Mouse (Mus musculus) limb, embryonic 14.5 days (tissue): ENCODE data around the gene Gapt. TPM values are rescaled to one million over a fixed set of nuclear protein-coding genes. Genes with fewer than 3 reads are reported as not detected.
"Not testable (repeated sequence)": the region's sequence is repeated elsewhere in the genome, so short reads cannot be mapped to it uniquely, and the experiment has no call there.

ENCODE experiments used
- ATAC-seq: fragments of 200-750 bp; cut with Nextera tagmentation; 2 replicates; pipeline ENCODE4 v1.8.0; 2017; ENCODE audit warnings: low read depth, moderate number of reproducible peaks, moderate TSS enrichment; ENCODE audit not compliant: low FRiP score
- DNase-seq: peaks from one replicate; pipeline ENCODE4 v3.0.0-alpha.2; 2015; ENCODE audit warnings: low spot score
- H3K27ac ChIP-seq: fragments of 300-500 bp; sonication (generic); replicated peaks from 2 replicates; pipeline ENCODE4 v1.5.1; 2014; ENCODE audit warnings: low read depth, mild to moderate bottlenecking, low read length, moderate library complexity, mixed read lengths
- H3K27me3 ChIP-seq: fragments of 300-500 bp; sonication (generic); 2 replicates; pipeline ENCODE4 v1.6.1; 2014; ENCODE audit warnings: low read length, mixed read lengths; ENCODE audit not compliant: control insufficient read depth, insufficient read depth
- H3K36me3 ChIP-seq: fragments of 300-500 bp; sonication (generic); 2 replicates; pipeline ENCODE4 v1.6.1; 2014; ENCODE audit warnings: mild to moderate bottlenecking, low read length, moderate library complexity, mixed read lengths; ENCODE audit not compliant: control insufficient read depth, insufficient read depth
- H3K4me1 ChIP-seq: fragments of 300-500 bp; sonication (generic); 2 replicates; pipeline ENCODE4 v1.6.1; 2014; ENCODE audit warnings: antibody characterized with exemption, low read length, mixed read lengths; ENCODE audit not compliant: control insufficient read depth, insufficient read depth
- H3K4me2 ChIP-seq: fragments of 300-500 bp; sonication (generic); replicated peaks from 2 replicates; pipeline ENCODE4 v1.6.1; 2014; ENCODE audit warnings: low read depth, mild to moderate bottlenecking, low read length, moderate library complexity; ENCODE audit not compliant: severe bottlenecking
- H3K4me3 ChIP-seq: fragments of 300-500 bp; sonication (generic); replicated peaks from 2 replicates; pipeline ENCODE4 v1.5.1; 2014; ENCODE audit warnings: low read length
- H3K9ac ChIP-seq: fragments of 300-500 bp; sonication (generic); 2 replicates; pipeline ENCODE4 v1.6.1; 2014; ENCODE audit warnings: mild to moderate bottlenecking, low read depth, low read length, moderate library complexity; ENCODE audit not compliant: severe bottlenecking
- H3K9me3 ChIP-seq: fragments of 300-500 bp; sonication (generic); 2 replicates; pipeline ENCODE4 v1.6.1; 2016; ENCODE audit warnings: low read length; ENCODE audit not compliant: control insufficient read depth
- POLR2A ChIP-seq: fragments of 200-500 bp; IDR thresholded peaks from 2 replicates; pipeline ENCODE4 v1.8.0; 2012; ENCODE audit warnings: inconsistent platforms, mild to moderate bottlenecking, moderate library complexity, borderline replicate concordance; ENCODE audit not compliant: insufficient read depth, insufficient read length; ENCODE audit errors: extremely low read depth
- WGBS: fragments of 180-500 bp; shearing (Covaris S2); extraction: QIAGEN DNeasy Blood & Tissue Kit; methylation state at CpG from one replicate; pipeline ENCODE4 v1.1.7; 2014; 5-methylcytosine and 5-hydroxymethylcytosine counted together
- polyA plus RNA-seq, 2 experiments: library from polyadenylated mRNA; depleted of rRNA in 1 of 2; stranded (reverse) in 1 of 2; unstranded in 1 of 2; fragments of >200 nt; fragmentation: Nextera tagmentation in 1 of 2; extraction: Ambion mirVana in 1 of 2; gene quantifications; 2 replicates each; pipeline versions ENCODE4 v1.2.1 to v1.2.3; 2012 to 2014

Gapt gene
- polyA plus RNA-seq (2012; rRNA removed) (0.19 and 0.23 TPM in 2 replicates), polyA plus RNA-seq (2014; fragmentation: Nextera tagmentation; extraction: Ambion mirVana) (0.35 TPM in 1 of 2 replicates, not detected in the other)

DNA sequence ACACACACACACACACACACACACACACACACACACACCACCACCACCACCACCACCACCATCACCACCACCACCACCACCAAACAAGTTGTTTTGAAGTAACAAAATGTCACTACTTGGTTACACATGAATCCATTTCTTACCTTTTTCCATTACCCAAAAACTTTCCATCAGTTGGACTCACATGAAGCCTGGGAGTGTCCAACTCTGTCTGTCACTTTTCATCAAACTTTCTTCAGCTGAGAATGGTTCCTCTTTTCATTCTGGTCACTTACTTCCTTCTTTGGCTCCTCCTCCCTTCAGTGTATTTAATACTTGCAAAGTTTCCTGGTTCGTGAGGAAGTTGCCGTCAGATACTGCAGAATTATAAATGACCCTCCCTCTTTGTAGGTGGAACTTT is at the start of gene Gapt:
TSS of gene Gapt (minus strand) at position 259 of the 400 bp plus-strand sequence.
- Histone ChIP-seq H3K4me2 (no peak within 1 kb of the TSS), H3K9ac (no peak within 1 kb of the TSS), H3K27me3 (no peaks in the 10 kb centered on the region), H3K4me1 (no peaks in the 10 kb centered on the region), H3K9me3 (no peaks in the 10 kb centered on the region), H3K27ac (no peak within 1 kb of the TSS), H3K4me3 (no peak within 1 kb of the TSS), H3K36me3 (no peaks in the 10 kb centered on the region)
- ATAC-seq (no peak), DNase-seq (no peak)
- TF ChIP-seq POLR2A: no peak
- WGBS: 87% methylated on average over 2 of the region's 2 CpGs

DNA sequence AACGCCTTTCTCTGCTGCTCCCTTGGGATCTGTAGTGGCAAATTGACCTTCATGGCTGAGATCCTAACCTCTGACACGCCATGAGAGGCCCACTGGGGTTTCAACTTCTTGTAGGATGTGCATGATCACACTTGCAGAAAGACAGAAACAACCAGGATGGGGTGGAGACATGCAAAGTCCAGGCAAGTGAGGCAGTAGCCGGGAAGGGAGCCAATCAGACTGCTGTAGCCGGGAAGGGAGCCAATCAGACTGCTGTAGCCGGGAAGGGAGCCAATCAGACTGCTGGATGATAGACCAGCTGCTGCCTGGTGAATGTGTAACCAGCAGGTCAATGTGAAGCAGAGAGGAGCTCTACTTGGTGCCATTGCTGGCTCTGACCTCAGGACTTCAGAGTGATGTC is 49.2 kb upstream of the Gapt start:
- DNase-seq (no peak), ATAC-seq (no peak)
- no peaks in the 10 kb centered on the region for H3K27me3 ChIP-seq
- H3K27ac ChIP-seq: no peak overlapping the region
- H3K4me2 ChIP-seq: no peak overlapping the region
- H3K36me3 ChIP-seq: peaks cover under 1% of the 10 kb centered on the region; the same call in 1 of the 2 replicates
- H3K4me3 ChIP-seq: no peak overlapping the region
- H3K4me1 ChIP-seq: no peaks in the 10 kb centered on the region
- no peaks in the 10 kb centered on the region for H3K9me3 ChIP-seq
- no peak for TF ChIP-seq POLR2A
- no peak overlapping the region for H3K9ac ChIP-seq
- 86% methylated on average over 5 of the region's 5 CpGs for WGBS

DNA sequence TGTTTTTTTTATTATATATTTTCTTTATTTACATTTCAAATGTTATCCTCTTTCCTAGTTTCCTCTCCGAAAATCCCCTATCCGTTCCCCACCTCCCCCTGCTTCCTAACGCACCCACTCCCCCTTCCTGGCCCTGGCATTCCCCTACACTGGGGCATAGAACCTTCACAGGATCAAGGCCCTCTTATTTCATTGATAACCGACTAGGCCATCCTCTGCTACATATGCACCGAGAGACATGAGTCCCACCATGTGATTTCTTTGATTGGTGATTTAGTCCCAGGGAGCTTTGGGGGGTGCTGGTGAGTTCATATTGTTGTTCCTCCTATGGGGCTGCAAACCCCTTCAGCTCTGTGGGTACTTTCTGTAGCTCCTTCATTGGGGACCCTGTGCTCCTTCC is 47.7 kb upstream of the Gapt start:
- DNase-seq, H3K4me3 ChIP-seq, H3K4me1 ChIP-seq, H3K9ac ChIP-seq, ATAC-seq, H3K9me3 ChIP-seq, H3K27me3 ChIP-seq, H3K4me2 ChIP-seq, H3K27ac ChIP-seq: not testable (repeated sequence)
- WGBS: 94% methylated on average over 5 of the region's 5 CpGs
- peaks cover 15% of the 10 kb centered on the region for H3K36me3 ChIP-seq

- no peak overlapping the region for H3K9ac ChIP-seq
- DNase-seq: no peak
- H3K27ac ChIP-seq: no peak overlapping the region
- H3K27me3 ChIP-seq: no peaks in the 10 kb centered on the region
- no peak overlapping the region for H3K4me2 ChIP-seq
- no peak overlapping the region for H3K4me3 ChIP-seq
- WGBS: 76% methylated on average over 8 of the region's 8 CpGs
- peaks cover 22% of the 10 kb centered on the region for H3K36me3 ChIP-seq
- H3K4me1 ChIP-seq: no peaks in the 10 kb centered on the region
- TF ChIP-seq POLR2A: no peak
- no peaks in the 10 kb centered on the region for H3K9me3 ChIP-seq
- ATAC-seq: no peak
These were observed 47.1 kb upstream of the Gapt start for GRCm38 (mm10) chr13:110404059-110404458.

- H3K9ac ChIP-seq: no peak overlapping the region
- no peaks in the 10 kb centered on the region for H3K27me3 ChIP-seq
- DNase-seq (no peak), ATAC-seq (no peak)
- no peak overlapping the region for H3K4me2 ChIP-seq
- peaks cover 10% of the 10 kb centered on the region for H3K4me1 ChIP-seq
- no peak overlapping the region for H3K4me3 ChIP-seq
- H3K27ac ChIP-seq: no peak overlapping the region
- 79% methylated on average over 2 of the region's 2 CpGs for WGBS
- H3K36me3 ChIP-seq: peaks cover 43% of the 10 kb centered on the region
- TF ChIP-seq POLR2A: no peak
- H3K9me3 ChIP-seq: no peaks in the 10 kb centered on the region
These were observed 44.9 kb upstream of the Gapt start for GRCm38 (mm10) chr13:110401877-110402276.

- Histone ChIP-seq H3K9me3 (no peaks in the 10 kb centered on the region), H3K9ac (no peak overlapping the region), H3K4me3 (no peak overlapping the region), H3K36me3 (peaks cover 46% of the 10 kb centered on the region), H3K4me2 (no peak overlapping the region), H3K27me3 (no peaks in the 10 kb centered on the region), H3K27ac (no peak overlapping the region), H3K4me1 (peaks cover 12% of the 10 kb centered on the region)
- no peak for TF ChIP-seq POLR2A
- DNase-seq (no peak), ATAC-seq (no peak)
- WGBS: 69% methylated on average over 3 of the region's 3 CpGs
These were observed 44.4 kb upstream of the Gapt start for GRCm38 (mm10) chr13:110401443-110401842.
